28 mouse cellular contexts compared by ENCODE assay signal in the genomic region with DNA sequence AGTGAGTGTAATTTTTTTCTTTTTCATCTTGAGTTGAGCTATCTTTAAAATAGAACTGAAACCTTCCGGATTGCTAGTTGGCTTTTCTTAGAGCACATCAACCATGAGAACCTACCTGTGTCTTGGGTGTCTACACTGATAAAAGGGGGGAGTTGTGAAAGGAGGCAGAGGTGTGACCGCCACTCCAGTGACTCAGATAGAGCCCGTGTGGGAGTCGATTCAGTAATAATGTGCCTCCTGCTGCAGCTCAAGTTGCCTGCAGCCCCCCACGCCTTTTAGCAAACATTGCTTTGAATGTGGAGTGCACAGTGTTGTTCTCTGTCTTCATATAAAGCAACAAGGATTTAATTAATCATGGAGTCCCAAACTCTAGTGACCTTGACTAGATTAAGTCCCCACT.
DNase-seq lines count a peak whose midpoint lies in the region; ATAC-seq and TF ChIP-seq lines count a peak whose summit lies in the region.
"Had no signal": no experiment of that assay in that cellular context is flagged by ENCODE, and none has a peak within 500 bp of the region (broad histone marks: within the 10 kb centered on the region; RNA-seq: fewer than 3 reads in every experiment).

No protein-coding gene starts in this region.

- TF ChIP-seq CTCF in layer of hippocampus, adult 2 months (conservative IDR thresholded peaks at IDR 0.05) = no peak

- H3K27ac ChIP-seq in kidney, embryonic 14.5 days (ENCODE audit: low read depth, low read length) = no peak overlapping the region
- peak overlapping the region; percentile 61; the same call in 1 of the 2 replicates for H3K27ac ChIP-seq in layer of hippocampus, adult 2 months
- no peak overlapping the region for H3K27ac ChIP-seq in limb, embryonic 10.5 days
- H3K27ac ChIP-seq: heart, embryonic 13.5 days; hindbrain, embryonic 10.5 days; hindbrain, embryonic 15.5 days; intestine, embryonic 15.5 days; liver, embryonic 12.5 days; macrophage; midbrain, embryonic 13.5 days; neural tube, embryonic 13.5 days; stomach, postnatal 0 days had no signal

- 41% methylated on average over 5 of the region's 5 CpGs for WGBS in kidney, embryonic 14.5 days
- 86% methylated on average over 5 of the region's 5 CpGs for WGBS in limb, embryonic 10.5 days

- no peaks in the 10 kb centered on the region for H3K9me3 ChIP-seq in kidney, embryonic 14.5 days (ENCODE audit: control insufficient read depth, low read length)
- H3K9me3 ChIP-seq in limb, embryonic 10.5 days (replicated peaks) = no peaks in the 10 kb centered on the region
- H3K9me3 ChIP-seq: heart, embryonic 13.5 days; hindbrain, embryonic 10.5 days; hindbrain, embryonic 15.5 days; intestine, embryonic 15.5 days; liver, embryonic 12.5 days; midbrain, embryonic 13.5 days; neural tube, embryonic 13.5 days had no signal

- 0 out of 2 replicates have a peak, but pooled peaks cover 5% of the 10 kb centered on the region for H3K4me1 ChIP-seq in kidney, embryonic 14.5 days (ENCODE audit: control insufficient read depth, insufficient read depth, low read length)
- H3K4me1 ChIP-seq in limb, embryonic 10.5 days = no peaks in the 10 kb centered on the region
- H3K4me1 ChIP-seq: hindbrain, embryonic 10.5 days; hindbrain, embryonic 15.5 days; intestine, embryonic 15.5 days; liver, embryonic 12.5 days; midbrain, embryonic 13.5 days had no signal

- H3K4me3 ChIP-seq in kidney, embryonic 14.5 days (ENCODE audit: low read length) = no peak overlapping the region
- H3K4me3 ChIP-seq in layer of hippocampus, adult 2 months = no peak overlapping the region
- no peak overlapping the region for H3K4me3 ChIP-seq in limb, embryonic 10.5 days
- H3K4me3 ChIP-seq: erythroblast, embryonic 14.5 days; heart, embryonic 13.5 days; hindbrain, embryonic 10.5 days; hindbrain, embryonic 15.5 days; intestine, embryonic 15.5 days; liver, embryonic 12.5 days; midbrain, embryonic 13.5 days; neural tube, embryonic 13.5 days had no signal

- no peak for DNase-seq in kidney, postnatal 25 days
- DNase-seq in layer of hippocampus, adult 2 months (ENCODE audit: low spot score in 2 of 2) = no peak
- no peak for DNase-seq in layer of hippocampus, postnatal 36 days
- peak; percentile 65 for DNase-seq in CD4-positive helper T cell, adult 2 months (ENCODE audit: low read depth, low spot score)
- peak; percentile 75 for DNase-seq in brain, adult 2 months (ENCODE audit: low read depth, low spot score)
- no peak for DNase-seq in heart, postnatal 4 days
- DNase-seq in limb, embryonic 10.5 days (ENCODE audit: low spot score) = no peak
- DNase-seq: adrenal gland, adult 2 months; adrenal gland, postnatal 36 days; cerebellum, adult 2 months; cerebellum, postnatal 14 days; gastrocnemius, postnatal 10 days; heart, postnatal 10 days; kidney, adult 8-10 months; liver, postnatal 0 days; thymus, adult 2 months had no signal

- H3K9ac ChIP-seq in kidney, embryonic 14.5 days (ENCODE audit: low read depth, low read length) = no peak overlapping the region
- H3K9ac ChIP-seq: heart, embryonic 13.5 days; hindbrain, embryonic 15.5 days; intestine, embryonic 15.5 days; liver, embryonic 12.5 days; liver, postnatal 0 days; midbrain, embryonic 13.5 days; neural tube, embryonic 13.5 days had no signal

- 0 out of 2 replicates have a peak, but pooled peaks have one; percentile 32 for ATAC-seq in kidney, embryonic 14.5 days (ENCODE audit: low FRiP score, low TSS enrichment)
- ATAC-seq: forebrain, embryonic 16.5 days; intestine, embryonic 15.5 days; liver, embryonic 12.5 days; liver, postnatal 0 days; midbrain, embryonic 13.5 days had no signal

- no peak overlapping the region for H3K4me2 ChIP-seq in kidney, embryonic 14.5 days (replicated peaks; ENCODE audit: low read depth, low read length)
- H3K4me2 ChIP-seq: heart, embryonic 13.5 days; hindbrain, embryonic 15.5 days; intestine, embryonic 15.5 days; liver, embryonic 12.5 days; midbrain, embryonic 13.5 days; neural tube, embryonic 13.5 days had no signal

- no peaks in the 10 kb centered on the region for H3K27me3 ChIP-seq in kidney, embryonic 14.5 days (ENCODE audit: control insufficient read depth, insufficient read depth, low read length)
- no peaks in the 10 kb centered on the region for H3K27me3 ChIP-seq in limb, embryonic 10.5 days (ENCODE audit: low read depth, poor library complexity, severe bottlenecking)
- H3K27me3 ChIP-seq: heart, embryonic 13.5 days; hindbrain, embryonic 15.5 days; intestine, embryonic 15.5 days; liver, embryonic 12.5 days; midbrain, embryonic 13.5 days; neural tube, embryonic 13.5 days had no signal

- H3K36me3 ChIP-seq in kidney, embryonic 14.5 days (ENCODE audit: control insufficient read depth, insufficient read depth, low read length) = no peaks in the 10 kb centered on the region
- H3K36me3 ChIP-seq in limb, embryonic 10.5 days = no peaks in the 10 kb centered on the region
- H3K36me3 ChIP-seq: heart, embryonic 13.5 days; hindbrain, embryonic 10.5 days; hindbrain, embryonic 15.5 days; intestine, embryonic 15.5 days; liver, embryonic 12.5 days; midbrain, embryonic 13.5 days; neural tube, embryonic 13.5 days had no signal

Comparison
In these comparisons a context has a peak if more than half of its experiments do, and no peak if none do; other contexts are left out.
1. DNase-seq: peak in CD4-positive helper T cell, adult 2 months (single experiment) and brain, adult 2 months (single experiment); none in kidney, postnatal 25 days (0 of 2), layer of hippocampus, adult 2 months (0 of 2), layer of hippocampus, postnatal 36 days (0 of 2), heart, postnatal 4 days (single experiment) and limb, embryonic 10.5 days (single experiment).